Mouse (Mus musculus): ENCODE measurements around the gene AI413582.

Gene AI413582

DNA sequence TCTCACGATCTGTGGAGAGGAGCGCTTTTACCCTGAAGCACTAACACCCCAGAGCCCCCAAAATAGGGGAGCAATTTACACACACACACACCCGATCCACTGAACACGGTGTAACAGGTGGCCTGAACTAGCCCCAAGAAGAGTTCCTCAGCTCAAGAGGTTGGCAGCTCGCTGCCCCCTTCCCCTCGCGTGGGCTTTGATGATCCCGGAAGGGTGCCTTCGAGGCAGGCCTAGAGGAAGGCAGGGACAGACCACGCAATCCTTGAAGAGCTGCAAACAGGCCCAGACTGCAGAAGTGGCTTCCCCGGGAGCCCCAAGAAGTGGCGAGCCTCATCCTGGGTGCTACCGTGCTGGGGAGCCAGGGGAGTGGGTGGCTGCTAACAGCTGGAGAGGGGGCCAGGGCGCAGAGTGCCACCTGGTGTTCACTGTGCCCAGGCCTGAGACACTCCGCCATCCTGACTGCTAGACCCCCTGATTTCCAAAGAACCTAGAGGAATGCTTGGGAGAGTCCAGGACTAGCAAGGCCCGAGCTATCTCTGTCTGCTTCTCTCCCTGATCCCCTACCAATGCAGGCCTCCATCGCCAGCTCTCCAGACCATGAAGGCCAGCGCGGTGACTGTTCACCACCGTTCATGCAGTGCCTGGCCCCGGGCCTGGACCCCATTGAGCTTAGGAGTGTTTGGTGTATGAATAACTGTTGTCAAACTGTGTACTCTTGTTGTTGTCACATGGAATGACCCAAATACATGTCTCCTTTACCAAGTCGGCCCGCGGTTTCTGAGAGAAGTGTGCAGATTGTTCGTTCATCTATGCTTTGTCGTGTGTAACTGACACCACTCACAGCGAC lies 51.4 kb downstream of the AI413582 start:
- no peak for DNase-seq

All from cerebellum, adult 8-10 months (tissue).